Comparison of ENCODE assay signal across 20 mouse cellular contexts in the genomic region with DNA sequence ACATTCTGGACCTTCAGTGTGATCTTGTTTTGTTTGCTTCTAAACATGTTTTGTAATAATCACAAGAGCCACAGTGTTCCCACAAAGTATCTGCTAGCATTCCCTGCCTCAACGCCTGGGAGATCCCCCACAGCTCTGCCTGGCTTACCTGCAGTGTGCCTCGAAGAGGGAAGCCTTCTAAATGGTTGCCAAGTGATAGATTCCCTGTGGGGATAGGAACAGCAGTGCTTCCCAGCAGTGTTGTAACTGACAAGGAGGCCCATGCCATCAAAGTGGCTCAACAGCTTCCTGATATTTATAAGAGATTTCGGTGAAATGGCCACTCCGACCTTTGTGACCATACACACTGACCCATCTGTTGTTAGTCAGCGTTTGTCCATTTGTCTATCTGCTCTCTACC.
A peak's percentile ranks its signal among the peaks of the same experiment; 100 is the strongest.
DNase-seq lines count a peak whose midpoint lies in the region; ATAC-seq lines count a peak whose summit lies in the region.
"Had no signal": no experiment of that assay in that cellular context is flagged by ENCODE, and none has a peak within 500 bp of the region (broad histone marks: within the 10 kb centered on the region; RNA-seq: fewer than 3 reads in every experiment).

No protein-coding gene starts in this region.

- H3K27ac ChIP-seq in hindbrain, embryonic 14.5 days = 0 out of 2 replicates have a peak overlapping the region, but pooled peaks have one; percentile 61
- no peak overlapping the region for H3K27ac ChIP-seq in hindbrain, embryonic 12.5 days
- H3K27ac ChIP-seq in midbrain, embryonic 15.5 days = peak overlapping the region; percentile 58
- no peak overlapping the region for H3K27ac ChIP-seq in midbrain, embryonic 10.5 days (replicated peaks)
- peak overlapping the region; percentile 78 for H3K27ac ChIP-seq in neural tube, embryonic 15.5 days (replicated peaks)
- H3K27ac ChIP-seq: layer of hippocampus, adult 2 months; limb, embryonic 13.5 days; liver, embryonic 15.5 days; stomach, embryonic 15.5 days had no signal

- peaks cover 68% of the 10 kb centered on the region for H3K4me1 ChIP-seq in hindbrain, embryonic 14.5 days (replicated peaks; ENCODE audit: control insufficient read depth, insufficient read depth, low read length)
- H3K4me1 ChIP-seq in hindbrain, embryonic 12.5 days = peaks cover 74% of the 10 kb centered on the region
- H3K4me1 ChIP-seq in midbrain, embryonic 15.5 days = peaks cover 75% of the 10 kb centered on the region
- H3K4me1 ChIP-seq in midbrain, embryonic 10.5 days = peaks cover 83% of the 10 kb centered on the region
- peaks cover 85% of the 10 kb centered on the region for H3K4me1 ChIP-seq in neural tube, embryonic 15.5 days

- no peak overlapping the region for H3K9ac ChIP-seq in hindbrain, embryonic 14.5 days
- H3K9ac ChIP-seq in hindbrain, embryonic 12.5 days = no peak overlapping the region
- H3K9ac ChIP-seq in midbrain, embryonic 15.5 days = no peak overlapping the region
- no peak overlapping the region for H3K9ac ChIP-seq in neural tube, embryonic 15.5 days (replicated peaks)
- H3K9ac ChIP-seq: embryonic facial prominence, embryonic 15.5 days; heart, embryonic 12.5 days; limb, embryonic 13.5 days; liver, embryonic 15.5 days; stomach, embryonic 15.5 days had no signal

- ATAC-seq in hindbrain, embryonic 14.5 days (ENCODE audit: low FRiP score) = no peak
- ATAC-seq in hindbrain, embryonic 12.5 days (ENCODE audit: low FRiP score) = no peak
- ATAC-seq in midbrain, embryonic 15.5 days (replicated peaks) = no peak
- no peak for ATAC-seq in neural tube, embryonic 15.5 days (ENCODE audit: low FRiP score)

- peak; percentile 52 for DNase-seq in cerebellum, adult 11-12 months
- DNase-seq in cerebellum, postnatal 25 days = no peak
- no peak for DNase-seq in hindbrain, embryonic 14.5 days (ENCODE audit: low spot score)
- DNase-seq in midbrain, embryonic 10.5 days (ENCODE audit: low spot score) = no peak
- DNase-seq in heart, adult 8-10 months (ENCODE audit: low spot score) = no peak
- DNase-seq: adrenal gland, postnatal 14 days; heart, postnatal 4 days; lung, postnatal 14 days; right cerebral cortex, adult 18-20 months; spleen, adult 18-20 months; thymus, postnatal 25 days had no signal

- H3K4me2 ChIP-seq in hindbrain, embryonic 14.5 days (replicated peaks) = no peak overlapping the region
- H3K4me2 ChIP-seq in hindbrain, embryonic 12.5 days (replicated peaks) = no peak overlapping the region
- no peak overlapping the region for H3K4me2 ChIP-seq in midbrain, embryonic 15.5 days
- no peak overlapping the region for H3K4me2 ChIP-seq in neural tube, embryonic 15.5 days
- H3K4me2 ChIP-seq: embryonic facial prominence, embryonic 15.5 days; heart, embryonic 12.5 days; limb, embryonic 13.5 days; liver, embryonic 15.5 days; stomach, embryonic 15.5 days had no signal

- H3K9me3 ChIP-seq in hindbrain, embryonic 14.5 days (ENCODE audit: control insufficient read depth, low read length) = no peaks in the 10 kb centered on the region
- H3K9me3 ChIP-seq in hindbrain, embryonic 12.5 days (replicated peaks) = no peaks in the 10 kb centered on the region
- no peaks in the 10 kb centered on the region for H3K9me3 ChIP-seq in midbrain, embryonic 15.5 days
- no peaks in the 10 kb centered on the region for H3K9me3 ChIP-seq in midbrain, embryonic 10.5 days (replicated peaks)
- H3K9me3 ChIP-seq in neural tube, embryonic 15.5 days (replicated peaks) = no peaks in the 10 kb centered on the region
- H3K9me3 ChIP-seq: embryonic facial prominence, embryonic 15.5 days; heart, embryonic 12.5 days; limb, embryonic 13.5 days; liver, embryonic 15.5 days; stomach, embryonic 15.5 days had no signal

- H3K4me3 ChIP-seq in hindbrain, embryonic 14.5 days (replicated peaks; ENCODE audit: low read length) = no peak overlapping the region
- H3K4me3 ChIP-seq in hindbrain, embryonic 12.5 days = no peak overlapping the region
- H3K4me3 ChIP-seq in midbrain, embryonic 15.5 days = no peak overlapping the region
- no peak overlapping the region for H3K4me3 ChIP-seq in midbrain, embryonic 10.5 days
- no peak overlapping the region for H3K4me3 ChIP-seq in neural tube, embryonic 15.5 days (replicated peaks)
- H3K4me3 ChIP-seq: embryonic facial prominence, embryonic 15.5 days; heart, embryonic 12.5 days; layer of hippocampus, adult 2 months; limb, embryonic 13.5 days; liver, embryonic 15.5 days; stomach, embryonic 15.5 days had no signal

- no peaks in the 10 kb centered on the region for H3K27me3 ChIP-seq in hindbrain, embryonic 14.5 days (ENCODE audit: control insufficient read depth, insufficient read depth, low read length)
- peaks cover 3% of the 10 kb centered on the region; the same call in 1 of the 2 replicates for H3K27me3 ChIP-seq in hindbrain, embryonic 12.5 days
- no peaks in the 10 kb centered on the region for H3K27me3 ChIP-seq in midbrain, embryonic 15.5 days (replicated peaks)
- H3K27me3 ChIP-seq in midbrain, embryonic 10.5 days (ENCODE audit: low read depth, poor library complexity, severe bottlenecking) = 0 out of 2 replicates have a peak, but pooled peaks cover 3% of the 10 kb centered on the region
- no peaks in the 10 kb centered on the region for H3K27me3 ChIP-seq in neural tube, embryonic 15.5 days (replicated peaks)
- H3K27me3 ChIP-seq: embryonic facial prominence, embryonic 15.5 days; limb, embryonic 13.5 days; liver, embryonic 15.5 days; stomach, embryonic 15.5 days had no signal

- H3K36me3 ChIP-seq in hindbrain, embryonic 14.5 days (replicated peaks; ENCODE audit: control insufficient read depth, insufficient read depth) = no peaks in the 10 kb centered on the region
- H3K36me3 ChIP-seq in hindbrain, embryonic 12.5 days = no peaks in the 10 kb centered on the region
- H3K36me3 ChIP-seq in midbrain, embryonic 15.5 days (replicated peaks) = no peaks in the 10 kb centered on the region
- no peaks in the 10 kb centered on the region for H3K36me3 ChIP-seq in midbrain, embryonic 10.5 days
- H3K36me3 ChIP-seq in neural tube, embryonic 15.5 days = no peaks in the 10 kb centered on the region
- H3K36me3 ChIP-seq: embryonic facial prominence, embryonic 15.5 days; heart, embryonic 12.5 days; limb, embryonic 13.5 days; liver, embryonic 15.5 days; stomach, embryonic 15.5 days had no signal

- WGBS in hindbrain, embryonic 14.5 days = 59% methylated on average over 5 of the region's 5 CpGs
- 58% methylated on average over 5 of the region's 5 CpGs for WGBS in hindbrain, embryonic 12.5 days
- WGBS in midbrain, embryonic 15.5 days = 57% methylated on average over 5 of the region's 5 CpGs
- WGBS in midbrain, embryonic 10.5 days = 71% methylated on average over 5 of the region's 5 CpGs
- WGBS in neural tube, embryonic 15.5 days = 66% methylated on average over 5 of the region's 5 CpGs

Comparison
In these comparisons a context has a peak if more than half of its experiments do, and no peak if none do; other contexts are left out.
1. H3K27ac ChIP-seq: peak in hindbrain, embryonic 14.5 days (single experiment), midbrain, embryonic 15.5 days (single experiment) and neural tube, embryonic 15.5 days (single experiment); none in hindbrain, embryonic 12.5 days (single experiment) and midbrain, embryonic 10.5 days (single experiment).